Mouse (Mus musculus) ES-Bruce4 (cell line): ENCODE results near the gene Tars.

Source experiments
- CTCF ChIP-seq: IDR thresholded peaks from one replicate; pipeline ENCODE4 v1.8.1; 2011; ENCODE audit warnings: low read depth, low read length
- POLR2A ChIP-seq: IDR thresholded peaks from one replicate; pipeline ENCODE4 v1.8.1; 2011; ENCODE audit warnings: low read length; ENCODE audit not compliant: insufficient read depth

DNA sequence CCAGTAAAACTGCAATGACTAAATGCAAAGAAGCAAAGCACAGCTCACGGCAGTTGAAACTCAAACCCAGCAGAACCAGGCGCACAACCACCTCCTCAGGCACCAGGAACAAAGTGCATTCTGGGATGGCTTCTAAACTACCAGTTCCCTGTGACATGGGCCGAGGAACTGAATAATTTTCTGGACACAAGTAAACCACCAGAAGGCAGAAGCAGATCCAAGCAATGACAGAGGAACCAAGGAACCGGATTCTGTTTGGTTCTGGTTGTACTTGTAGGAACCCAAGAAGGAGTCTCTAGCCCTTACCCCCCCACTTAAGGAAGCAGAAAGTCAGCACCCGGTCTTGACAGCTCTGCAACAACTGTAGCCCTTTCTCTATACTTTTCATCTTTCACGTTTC, 3.0 kb downstream of the Tars start:
- no peak for TF ChIP-seq POLR2A
- TF ChIP-seq CTCF = no peak
